Mouse (Mus musculus): ENCODE results near the gene Zswim8. TPM values are rescaled to one million over a fixed set of nuclear protein-coding genes. Genes with fewer than 3 reads are reported as not detected.

Zswim8 gene
- polyA plus RNA-seq, 1 experiment = 73.4 TPM

GRCm38 (mm10) chr14:20667469-20667868 lies 39.9 kb upstream of the Zswim8 start:
- TF ChIP-seq GATA1 (IDR thresholded peaks at IDR 0.05; ENCODE audit: borderline replicate concordance, low read length) = no peak
- no peak for TF ChIP-seq FLI1 (IDR thresholded peaks at IDR 0.05; ENCODE audit: low read length)
- H3K4me3 ChIP-seq (replicated peaks) = no peak overlapping the region

GRCm38 (mm10) chr14:20668154-20668810 lies 39.1 kb upstream of the Zswim8 start, which contains the start of gene Synpo2l:
Gene Synpo2l (minus strand): TSS chr14:20668354.
- no peak for TF ChIP-seq GATA1 (IDR thresholded peaks at IDR 0.05; ENCODE audit: borderline replicate concordance, low read length)
- TF ChIP-seq FLI1 (IDR thresholded peaks at IDR 0.05; ENCODE audit: low read length) = no peak
- Histone ChIP-seq H3K27me3 (replicated peaks) (peaks cover 57% of the 10 kb centered on the region), H3K36me3 (replicated peaks; ENCODE audit: low read length) (peaks cover 5% of the 10 kb centered on the region)

More at GRCm38 (mm10) chr14:20667469-20667868, 39.9 kb upstream of the Zswim8 start:
- peaks cover 3% of the 10 kb centered on the region for H3K36me3 ChIP-seq (replicated peaks; ENCODE audit: low read length)
- H3K27me3 ChIP-seq (replicated peaks) = peaks cover 65% of the 10 kb centered on the region
- H3K4me1 ChIP-seq = peaks cover 22% of the 10 kb centered on the region
- no peaks in the 10 kb centered on the region for H3K9me3 ChIP-seq

GRCm38 (mm10) chr14:20672990-20673389 lies 34.4 kb upstream of the Zswim8 start:
- Histone ChIP-seq H3K4me1 (peaks cover 27% of the 10 kb centered on the region), H3K9me3 (no peaks in the 10 kb centered on the region), H3K27me3 (replicated peaks) (peaks cover 17% of the 10 kb centered on the region), H3K36me3 (replicated peaks; ENCODE audit: low read length) (peaks cover 31% of the 10 kb centered on the region), H3K4me3 (replicated peaks) (peak overlapping the region; percentile 99)
- TF ChIP-seq FLI1 (IDR thresholded peaks at IDR 0.05; ENCODE audit: low read length) = no peak
- TF ChIP-seq GATA1 (IDR thresholded peaks at IDR 0.05; ENCODE audit: borderline replicate concordance, low read length) = no peak

More at GRCm38 (mm10) chr14:20668154-20668810, 39.1 kb upstream of the Zswim8 start, which contains the start of gene Synpo2l:
- Histone ChIP-seq H3K4me3 (replicated peaks) (no peak within 1 kb of the TSS), H3K4me1 (peaks cover 21% of the 10 kb centered on the region), H3K9me3 (no peaks in the 10 kb centered on the region)

- H3K27me3 ChIP-seq (replicated peaks) = peaks cover 11% of the 10 kb centered on the region
- H3K36me3 ChIP-seq (replicated peaks; ENCODE audit: low read length) = peaks cover 38% of the 10 kb centered on the region
- H3K4me1 ChIP-seq = peaks cover 22% of the 10 kb centered on the region
- TF ChIP-seq FLI1 (IDR thresholded peaks at IDR 0.05; ENCODE audit: low read length) = no peak
- H3K4me3 ChIP-seq (replicated peaks) = peak overlapping the region; percentile 99
- no peaks in the 10 kb centered on the region for H3K9me3 ChIP-seq
These were observed 33.7 kb upstream of the Zswim8 start for GRCm38 (mm10) chr14:20673735-20674063.

GRCm38 (mm10) chr14:20674064-20674833 lies 33.1 kb upstream of the Zswim8 start, which contains the start of gene Sec24c:
Gene Sec24c (plus strand): TSS chr14:20674308.
- TF ChIP-seq GATA1 (IDR thresholded peaks at IDR 0.05; ENCODE audit: borderline replicate concordance, low read length) (no peak), FLI1 (IDR thresholded peaks at IDR 0.05; ENCODE audit: low read length) (peak; percentile 89)
- Histone ChIP-seq H3K27me3 (replicated peaks) (peaks cover 6% of the 10 kb centered on the region), H3K9me3 (no peaks in the 10 kb centered on the region)

DNA sequence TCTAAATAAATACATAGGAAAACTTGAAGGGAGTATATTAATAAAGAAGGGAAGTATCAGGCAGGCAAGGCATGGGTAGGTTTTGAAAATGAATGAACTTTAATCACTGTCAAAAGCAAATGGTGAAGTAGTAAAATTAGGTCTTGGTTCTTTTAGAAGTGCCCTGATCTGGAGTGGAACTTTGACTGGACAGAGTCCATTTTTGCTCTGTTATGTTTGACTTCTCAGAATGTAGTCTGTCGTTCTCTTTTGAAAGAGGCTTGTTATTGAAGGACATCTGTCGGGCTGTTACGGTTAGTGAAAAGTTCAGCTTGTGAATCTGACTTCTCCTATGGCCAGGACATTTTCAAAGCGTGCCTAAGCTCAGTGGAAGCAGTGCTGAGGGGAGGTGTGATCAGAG lies 29.4 kb upstream of the Zswim8 start:
- Histone ChIP-seq H3K9me3 (no peaks in the 10 kb centered on the region), H3K36me3 (replicated peaks; ENCODE audit: low read length) (peaks cover 75% of the 10 kb centered on the region), H3K4me3 (replicated peaks) (no peak overlapping the region), H3K27me3 (replicated peaks) (no peaks in the 10 kb centered on the region), H3K4me1 (peaks cover 57% of the 10 kb centered on the region)
- no peak for TF ChIP-seq FLI1 (IDR thresholded peaks at IDR 0.05; ENCODE audit: low read length)
- no peak for TF ChIP-seq GATA1 (IDR thresholded peaks at IDR 0.05; ENCODE audit: borderline replicate concordance, low read length)

More at GRCm38 (mm10) chr14:20674064-20674833, 33.1 kb upstream of the Zswim8 start, which contains the start of gene Sec24c:
- peaks cover 43% of the 10 kb centered on the region for H3K36me3 ChIP-seq (replicated peaks; ENCODE audit: low read length)
- peaks cover 26% of the 10 kb centered on the region for H3K4me1 ChIP-seq
- H3K4me3 ChIP-seq (replicated peaks) = peak within 1 kb of the TSS; percentile 99

GRCm38 (mm10) chr14:20681742-20682141 lies 25.6 kb upstream of the Zswim8 start:
- TF ChIP-seq GATA1 (IDR thresholded peaks at IDR 0.05; ENCODE audit: borderline replicate concordance, low read length) (no peak), FLI1 (IDR thresholded peaks at IDR 0.05; ENCODE audit: low read length) (no peak)

DNA sequence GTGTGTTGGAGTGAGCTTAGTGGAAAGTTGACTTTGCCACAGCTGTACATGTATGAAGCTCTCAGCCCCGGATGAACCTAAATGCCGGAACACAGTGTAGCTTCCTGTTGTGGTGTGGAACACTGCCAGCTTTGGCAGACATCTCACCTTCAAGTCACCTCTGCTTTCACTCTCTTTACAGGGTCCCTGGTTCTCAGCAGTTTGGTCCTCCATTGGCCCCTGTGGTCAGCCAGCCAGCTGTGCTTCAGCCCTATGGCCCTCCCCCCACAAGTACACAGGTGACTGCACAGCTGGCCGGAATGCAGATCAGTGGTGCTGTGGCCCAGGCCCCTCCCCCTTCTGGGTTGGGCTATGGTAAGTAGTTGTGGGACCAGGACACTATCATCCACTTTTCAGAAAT lies 24.9 kb upstream of the Zswim8 start:
- H3K27me3 ChIP-seq (replicated peaks) = no peaks in the 10 kb centered on the region
- peaks cover 100% of the 10 kb centered on the region for H3K36me3 ChIP-seq (replicated peaks; ENCODE audit: low read length)
- H3K4me1 ChIP-seq = peaks cover 38% of the 10 kb centered on the region
- no peak for TF ChIP-seq FLI1 (IDR thresholded peaks at IDR 0.05; ENCODE audit: low read length)
- no peak for TF ChIP-seq GATA1 (IDR thresholded peaks at IDR 0.05; ENCODE audit: borderline replicate concordance, low read length)
- H3K9me3 ChIP-seq = no peaks in the 10 kb centered on the region
- no peak overlapping the region for H3K4me3 ChIP-seq (replicated peaks)

More at GRCm38 (mm10) chr14:20681742-20682141, 25.6 kb upstream of the Zswim8 start:
- Histone ChIP-seq H3K36me3 (replicated peaks; ENCODE audit: low read length) (peaks cover 100% of the 10 kb centered on the region), H3K9me3 (no peaks in the 10 kb centered on the region), H3K27me3 (replicated peaks) (no peaks in the 10 kb centered on the region), H3K4me1 (peaks cover 41% of the 10 kb centered on the region), H3K4me3 (replicated peaks) (no peak overlapping the region)

GRCm38 (mm10) chr14:20686576-20686975 lies 20.8 kb upstream of the Zswim8 start:
- Histone ChIP-seq H3K27me3 (replicated peaks) (no peaks in the 10 kb centered on the region), H3K36me3 (replicated peaks; ENCODE audit: low read length) (peaks cover 100% of the 10 kb centered on the region), H3K9me3 (no peaks in the 10 kb centered on the region), H3K4me1 (peaks cover 28% of the 10 kb centered on the region), H3K4me3 (replicated peaks) (no peak overlapping the region)
- no peak for TF ChIP-seq GATA1 (IDR thresholded peaks at IDR 0.05; ENCODE audit: borderline replicate concordance, low read length)
- no peak for TF ChIP-seq FLI1 (IDR thresholded peaks at IDR 0.05; ENCODE audit: low read length)

GRCm38 (mm10) chr14:20689009-20689408 lies 18.3 kb upstream of the Zswim8 start:
- no peaks in the 10 kb centered on the region for H3K9me3 ChIP-seq
- H3K4me1 ChIP-seq = peaks cover 38% of the 10 kb centered on the region
- TF ChIP-seq GATA1 (IDR thresholded peaks at IDR 0.05; ENCODE audit: borderline replicate concordance, low read length) = no peak
- no peak for TF ChIP-seq FLI1 (IDR thresholded peaks at IDR 0.05; ENCODE audit: low read length)

More at GRCm38 (mm10) chr14:20689009-20689408, 18.3 kb upstream of the Zswim8 start:
- Histone ChIP-seq H3K36me3 (replicated peaks; ENCODE audit: low read length) (peaks cover 99% of the 10 kb centered on the region), H3K27me3 (replicated peaks) (no peaks in the 10 kb centered on the region), H3K4me3 (replicated peaks) (no peak overlapping the region)

Measured in megakaryocyte, embryonic 14.5 days (primary cell).